In genomic region chrX:135837896-135838295, GRCm38 (mm10) we compare ENCODE assay signal across 11 mouse cellular contexts. TPM values are rescaled to one million over a fixed set of nuclear protein-coding genes. Genes with fewer than 3 reads are reported as not detected.
DNase-seq lines count a peak whose midpoint lies in the region; ATAC-seq and TF ChIP-seq lines count a peak whose summit lies in the region.
"Had no signal": no experiment of that assay in that cellular context is flagged by ENCODE, and none has a peak within 500 bp of the region (broad histone marks: within the 10 kb centered on the region; RNA-seq: fewer than 3 reads in every experiment).

No protein-coding gene starts in this region.

- 0 out of 2 replicates have a peak overlapping the region, but pooled peaks have one; percentile 10 for H3K27ac ChIP-seq in forebrain, postnatal 0 days (ENCODE audit: low read depth, low read length)
- no peak overlapping the region for H3K27ac ChIP-seq in forebrain, embryonic 14.5 days (ENCODE audit: low read depth, low read length)
- no peak overlapping the region for H3K27ac ChIP-seq in neural tube, embryonic 13.5 days (replicated peaks)
- peak overlapping the region; percentile 70 for H3K27ac ChIP-seq in midbrain, embryonic 14.5 days (replicated peaks; ENCODE audit: low read depth, low read length)
- H3K27ac ChIP-seq: liver, embryonic 13.5 days had no signal

- intact Hi-C loops in left cerebral cortex, postnatal 4 days (cut with DNase I), result no loop called here

- no peak for TF ChIP-seq CTCF in forebrain, postnatal 0 days (IDR thresholded peaks at IDR 0.05; ENCODE audit: low read depth)

- H3K27me3 ChIP-seq in forebrain, postnatal 0 days (ENCODE audit: insufficient read depth, low read length), result no peaks in the 10 kb centered on the region
- H3K27me3 ChIP-seq in forebrain, embryonic 14.5 days (replicated peaks; ENCODE audit: control insufficient read depth, insufficient read depth, low read length), result no peaks in the 10 kb centered on the region
- no peaks in the 10 kb centered on the region for H3K27me3 ChIP-seq in neural tube, embryonic 13.5 days
- H3K27me3 ChIP-seq in midbrain, embryonic 14.5 days (ENCODE audit: control insufficient read depth, insufficient read depth, low read length), result no peaks in the 10 kb centered on the region
- H3K27me3 ChIP-seq: liver, embryonic 13.5 days had no signal

- no peaks in the 10 kb centered on the region for H3K4me1 ChIP-seq in forebrain, postnatal 0 days (ENCODE audit: insufficient read depth)
- no peaks in the 10 kb centered on the region for H3K4me1 ChIP-seq in forebrain, embryonic 14.5 days (ENCODE audit: control insufficient read depth, insufficient read depth, low read length)
- no peaks in the 10 kb centered on the region for H3K4me1 ChIP-seq in neural tube, embryonic 13.5 days (replicated peaks)
- H3K4me1 ChIP-seq in midbrain, embryonic 14.5 days (ENCODE audit: control insufficient read depth, insufficient read depth, low read length), result no peaks in the 10 kb centered on the region
- H3K4me1 ChIP-seq: liver, embryonic 13.5 days had no signal

- WGBS in forebrain, postnatal 0 days, result 58% methylated on average over 2 of the region's 2 CpGs
- WGBS in forebrain, embryonic 14.5 days, result 69% methylated on average over 2 of the region's 2 CpGs
- WGBS in neural tube, embryonic 13.5 days, result 81% methylated on average over 2 of the region's 2 CpGs
- 67% methylated on average over 2 of the region's 2 CpGs for WGBS in midbrain, embryonic 14.5 days

- no peaks in the 10 kb centered on the region for H3K9me3 ChIP-seq in forebrain, postnatal 0 days (ENCODE audit: low read length)
- H3K9me3 ChIP-seq in forebrain, embryonic 14.5 days (replicated peaks; ENCODE audit: control insufficient read depth, low read length), result no peaks in the 10 kb centered on the region
- H3K9me3 ChIP-seq in neural tube, embryonic 13.5 days, result no peaks in the 10 kb centered on the region
- no peaks in the 10 kb centered on the region for H3K9me3 ChIP-seq in midbrain, embryonic 14.5 days (ENCODE audit: control insufficient read depth, low read length)
- H3K9me3 ChIP-seq: liver, embryonic 13.5 days had no signal

- no peak overlapping the region for H3K9ac ChIP-seq in forebrain, postnatal 0 days
- no peak overlapping the region for H3K9ac ChIP-seq in forebrain, embryonic 14.5 days (ENCODE audit: low read length)
- no peak overlapping the region for H3K9ac ChIP-seq in neural tube, embryonic 13.5 days
- H3K9ac ChIP-seq in midbrain, embryonic 14.5 days (replicated peaks; ENCODE audit: low read length), result no peak overlapping the region
- H3K9ac ChIP-seq: liver, embryonic 13.5 days had no signal

- no peak for DNase-seq in forebrain, postnatal 0 days
- no peak for DNase-seq in forebrain, embryonic 14.5 days (ENCODE audit: low spot score)
- DNase-seq in neural tube, embryonic 10.5 days (ENCODE audit: extremely low spot score, low spot score), result no peak
- peak; percentile 6 for DNase-seq in midbrain, embryonic 14.5 days
- no peak for DNase-seq in left cerebral cortex, postnatal 4 days
- no peak for DNase-seq in urinary bladder, postnatal 36 days (ENCODE audit: low spot score in 2 of 2)
- DNase-seq: kidney, adult 9 months; liver, embryonic 13.5 days; thymus, adult 2 months had no signal

- H3K4me3 ChIP-seq in forebrain, postnatal 0 days (ENCODE audit: low read depth, low read length), result no peak overlapping the region
- no peak overlapping the region for H3K4me3 ChIP-seq in forebrain, embryonic 14.5 days (ENCODE audit: low read depth, low read length)
- H3K4me3 ChIP-seq in neural tube, embryonic 13.5 days, result no peak overlapping the region
- H3K4me3 ChIP-seq in midbrain, embryonic 14.5 days (replicated peaks; ENCODE audit: low read depth, low read length), result no peak overlapping the region
- H3K4me3 ChIP-seq: liver, embryonic 13.5 days had no signal

- no peak for ATAC-seq in forebrain, postnatal 0 days
- no peak for ATAC-seq in forebrain, embryonic 14.5 days
- ATAC-seq in neural tube, embryonic 13.5 days (ENCODE audit: low read depth), result no peak
- ATAC-seq in midbrain, embryonic 14.5 days (ENCODE audit: low FRiP score, low TSS enrichment), result no peak
- ATAC-seq: inflammation-experienced regulatory T-cells, adult 6 months had no signal

- H3K4me2 ChIP-seq in forebrain, postnatal 0 days (ENCODE audit: low read depth), result peak overlapping the region; percentile 51; the same call in 1 of the 2 replicates
- no peak overlapping the region for H3K4me2 ChIP-seq in forebrain, embryonic 14.5 days (ENCODE audit: low read length)
- H3K4me2 ChIP-seq in neural tube, embryonic 13.5 days, result peak overlapping the region; percentile 65; the same call in 1 of the 2 replicates
- H3K4me2 ChIP-seq in midbrain, embryonic 14.5 days (ENCODE audit: low read length), result no peak overlapping the region

- no peaks in the 10 kb centered on the region for H3K36me3 ChIP-seq in forebrain, postnatal 0 days (ENCODE audit: insufficient read depth)
- peaks cover 8% of the 10 kb centered on the region; the same call in 1 of the 2 replicates for H3K36me3 ChIP-seq in forebrain, embryonic 14.5 days (ENCODE audit: control insufficient read depth, insufficient read depth, low read length)
- H3K36me3 ChIP-seq in neural tube, embryonic 13.5 days, result peaks cover 12% of the 10 kb centered on the region
- peaks cover 9% of the 10 kb centered on the region for H3K36me3 ChIP-seq in midbrain, embryonic 14.5 days (ENCODE audit: control insufficient read depth, insufficient read depth, low read length)
- H3K36me3 ChIP-seq: liver, embryonic 13.5 days had no signal

RNA-seq across cellular contexts. Expression of gene Gprasp2, which starts 0.9 kb away (rescaled TPM):
- 121 and 175 TPM in 2 replicates for total RNA-seq in forebrain, postnatal 0 days (2014; rRNA removed)
- polyA plus RNA-seq in forebrain, postnatal 0 days (2015; fragmentation: Nextera tagmentation; extraction: Ambion mirVana), result 105 and 155 TPM in 2 replicates
- 100 and 111 TPM in 2 replicates for polyA plus RNA-seq in forebrain, embryonic 14.5 days (2014; fragmentation: Nextera tagmentation; extraction: Ambion mirVana)
- 113 and 127 TPM in 2 replicates for polyA plus RNA-seq in neural tube, embryonic 13.5 days (2015; fragmentation: Nextera tagmentation; extraction: Ambion mirVana)
- 134 and 181 TPM in 2 replicates for polyA plus RNA-seq in midbrain, embryonic 14.5 days (2014; fragmentation: Nextera tagmentation; extraction: Ambion mirVana)
- 100 to 1,000 TPM; 146 to 195 TPM for total RNA-seq in left cerebral cortex, postnatal 4 days (2021)

RNA-seq across cellular contexts. Expression of gene Bhlhb9, which starts 40.5 kb away (rescaled TPM):
- 68.0 and 86.0 TPM in 2 replicates for total RNA-seq in forebrain, postnatal 0 days (2014; rRNA removed)
- polyA plus RNA-seq in forebrain, postnatal 0 days (2015; fragmentation: Nextera tagmentation; extraction: Ambion mirVana), result 79.9 and 99.6 TPM in 2 replicates
- 88.2 and 104 TPM in 2 replicates for polyA plus RNA-seq in forebrain, embryonic 14.5 days (2014; fragmentation: Nextera tagmentation; extraction: Ambion mirVana)
- 106 TPM in 2 replicates for polyA plus RNA-seq in neural tube, embryonic 13.5 days (2015; fragmentation: Nextera tagmentation; extraction: Ambion mirVana)
- 101 and 124 TPM in 2 replicates for polyA plus RNA-seq in midbrain, embryonic 14.5 days (2014; fragmentation: Nextera tagmentation; extraction: Ambion mirVana)
- total RNA-seq in left cerebral cortex, postnatal 4 days (2021), result 10 to 100 TPM; 85.5 to 87.8 TPM

Comparison
In these comparisons a context has a peak if more than half of its experiments do, and no peak if none do; other contexts are left out.
1. H3K27ac ChIP-seq: peak in forebrain, postnatal 0 days (single experiment) and midbrain, embryonic 14.5 days (single experiment); none in forebrain, embryonic 14.5 days (single experiment) and neural tube, embryonic 13.5 days (single experiment).
2. H3K4me2 ChIP-seq: peak in forebrain, postnatal 0 days (single experiment) and neural tube, embryonic 13.5 days (single experiment); none in forebrain, embryonic 14.5 days (single experiment) and midbrain, embryonic 14.5 days (single experiment).